18 mouse cellular contexts compared by ENCODE assay signal in genomic region chr10:117824139-117824538, GRCm38 (mm10). TPM values are rescaled to one million over a fixed set of nuclear protein-coding genes. Genes with fewer than 3 reads are reported as not detected.
A peak's percentile ranks its signal among the peaks of the same experiment; 100 is the strongest.
DNase-seq lines count a peak whose midpoint lies in the region; ATAC-seq and TF ChIP-seq lines count a peak whose summit lies in the region.
"Had no signal": no experiment of that assay in that cellular context is flagged by ENCODE, and none has a peak within 500 bp of the region (broad histone marks: within the 10 kb centered on the region; RNA-seq: fewer than 3 reads in every experiment).

No protein-coding gene starts in this region.

- no peaks in the 10 kb centered on the region for H3K27me3 ChIP-seq in kidney, adult 2 months (replicated peaks; ENCODE audit: control insufficient read depth, insufficient read depth, low read length)
- H3K27me3 ChIP-seq in liver, postnatal 0 days (ENCODE audit: insufficient read depth, low read length) = no peaks in the 10 kb centered on the region
- no peaks in the 10 kb centered on the region for H3K27me3 ChIP-seq in thymus, adult 2 months (ENCODE audit: control insufficient read depth, insufficient read depth, low read length)
- H3K27me3 ChIP-seq: forebrain, embryonic 15.5 days; heart, embryonic 15.5 days; hindbrain, embryonic 13.5 days; liver, embryonic 15.5 days; neural tube, embryonic 12.5 days had no signal

- no peak overlapping the region for H3K4me2 ChIP-seq in liver, postnatal 0 days (ENCODE audit: low read depth, low read length)
- H3K4me2 ChIP-seq: forebrain, embryonic 15.5 days; heart, embryonic 15.5 days; hindbrain, embryonic 13.5 days; liver, embryonic 15.5 days; neural tube, embryonic 12.5 days had no signal

- H3K4me1 ChIP-seq in kidney, adult 2 months (ENCODE audit: control insufficient read depth, insufficient read depth, low read length) = peaks cover 28% of the 10 kb centered on the region
- H3K4me1 ChIP-seq in liver, postnatal 0 days (ENCODE audit: insufficient read depth) = peaks cover 21% of the 10 kb centered on the region; the same call in 1 of the 2 replicates
- H3K4me1 ChIP-seq in thymus, adult 2 months (replicated peaks; ENCODE audit: control insufficient read depth, insufficient read depth, low read length) = peaks cover 5% of the 10 kb centered on the region
- H3K4me1 ChIP-seq: forebrain, embryonic 15.5 days; neural tube, embryonic 12.5 days had no signal

- no peak overlapping the region for H3K9ac ChIP-seq in liver, postnatal 0 days (replicated peaks)
- H3K9ac ChIP-seq: forebrain, embryonic 15.5 days; heart, embryonic 15.5 days; hindbrain, embryonic 13.5 days; liver, embryonic 15.5 days; neural tube, embryonic 12.5 days had no signal

- H3K9me3 ChIP-seq in liver, postnatal 0 days (ENCODE audit: low read length) = no peaks in the 10 kb centered on the region
- H3K9me3 ChIP-seq: forebrain, embryonic 15.5 days; heart, embryonic 15.5 days; hindbrain, embryonic 13.5 days; liver, embryonic 15.5 days; neural tube, embryonic 12.5 days had no signal

- no peak overlapping the region for H3K27ac ChIP-seq in kidney, adult 2 months (ENCODE audit: insufficient read depth, low read depth, low read length)
- H3K27ac ChIP-seq in liver, postnatal 0 days (ENCODE audit: low read depth) = no peak overlapping the region
- H3K27ac ChIP-seq in thymus, adult 2 months (ENCODE audit: control insufficient read depth, insufficient read depth, low read length) = no peak overlapping the region
- H3K27ac ChIP-seq: forebrain, embryonic 15.5 days; heart, embryonic 15.5 days; hindbrain, embryonic 13.5 days; kidney, postnatal 0 days; liver, embryonic 15.5 days; neural tube, embryonic 12.5 days had no signal

- no peak for TF ChIP-seq CTCF in kidney, adult 2 months (conservative IDR thresholded peaks at IDR 0.05; ENCODE audit: insufficient read depth, insufficient read length, low read depth, low read length)
- peak; percentile 21; the same call in 1 of the 2 replicates for TF ChIP-seq CTCF in liver, postnatal 0 days (IDR thresholded peaks at IDR 0.05; ENCODE audit: low read depth)
- TF ChIP-seq CTCF in thymus, adult 2 months (IDR thresholded peaks at IDR 0.05; ENCODE audit: borderline replicate concordance, control insufficient read depth, extremely low read depth, insufficient read depth, low read length, poor library complexity) = no peak

- WGBS in kidney, adult 2 months = 55% methylated on average over 4 of the region's 4 CpGs
- WGBS in liver, postnatal 0 days (ENCODE audit: insufficient replicate concordance) = 65% methylated on average over 4 of the region's 4 CpGs
- WGBS in thymus, adult 2 months = 87% methylated on average over 4 of the region's 4 CpGs

- TF ChIP-seq POLR2A in kidney, adult 2 months (IDR thresholded peaks at IDR 0.05; ENCODE audit: low read depth, low read length) = no peak
- no peak for TF ChIP-seq POLR2A in thymus, adult 2 months (IDR thresholded peaks at IDR 0.05; ENCODE audit: control insufficient read depth, extremely low read depth, insufficient read depth, low read length, poor library complexity)

- H3K4me3 ChIP-seq in kidney, adult 2 months (ENCODE audit: insufficient read depth, low read depth, low read length) = no peak overlapping the region
- no peak overlapping the region for H3K4me3 ChIP-seq in liver, postnatal 0 days (ENCODE audit: low read depth, low read length)
- no peak overlapping the region for H3K4me3 ChIP-seq in thymus, adult 2 months (ENCODE audit: control insufficient read depth, insufficient read depth, low read length)
- H3K4me3 ChIP-seq: forebrain, embryonic 15.5 days; heart, embryonic 15.5 days; hindbrain, embryonic 13.5 days; liver, embryonic 15.5 days; neural tube, embryonic 12.5 days had no signal

- DNase-seq in kidney, adult 2 months = peak; percentile 28
- DNase-seq in kidney, adult 11 months = no peak
- no peak for DNase-seq in liver, postnatal 0 days
- DNase-seq in lung, postnatal 4 days = peak; percentile 39 to 40
- DNase-seq in thymus, adult 2 months = no peak
- no peak for DNase-seq in right cerebral cortex, postnatal 25 days
- DNase-seq: cerebellum, adult 18-20 months; embryo, embryonic 11 days; gastrocnemius, postnatal 36 days; layer of hippocampus, adult 9-11 months; midbrain, embryonic 14.5 days had no signal

- ATAC-seq in common myeloid progenitor, adult 5-6 weeks (replicated peaks; ENCODE audit: low read depth, poor library complexity, severe bottlenecking) = 0 out of 2 replicates have a peak, but pooled peaks have one; percentile 8
- no peak for ATAC-seq in liver, postnatal 0 days
- ATAC-seq: forebrain, embryonic 15.5 days had no signal

- H3K36me3 ChIP-seq in kidney, adult 2 months (ENCODE audit: control insufficient read depth, insufficient read depth, low read length) = peaks cover 5% of the 10 kb centered on the region
- peaks cover 39% of the 10 kb centered on the region for H3K36me3 ChIP-seq in liver, postnatal 0 days (replicated peaks; ENCODE audit: insufficient read depth, low read length)
- H3K36me3 ChIP-seq in thymus, adult 2 months (ENCODE audit: control insufficient read depth, insufficient read depth, low read length) = peaks cover 48% of the 10 kb centered on the region

- TF ChIP-seq EP300 in liver, postnatal 0 days (IDR thresholded peaks at IDR 0.05; ENCODE audit: low read depth) = no peak

RNA-seq across cellular contexts. Expression of gene Rap1b, which starts 21.7 kb away (rescaled TPM):
- polyA plus RNA-seq in kidney, adult 2 months (2012; rRNA removed) = 23.2 and 38.2 TPM in 2 replicates
- total RNA-seq in common myeloid progenitor, adult 5-6 weeks (2017) = 152 and 155 TPM in 2 replicates
- polyA plus RNA-seq in liver, postnatal 0 days (2015; fragmentation: Nextera tagmentation; extraction: Ambion mirVana) = 103 and 105 TPM in 2 replicates
- polyA plus RNA-seq in thymus, adult 2 months (2012; rRNA removed) = 59.8 and 60.9 TPM in 2 replicates

RNA-seq across cellular contexts. Expression of gene Nup107, which starts 31.6 kb away (rescaled TPM):
- polyA plus RNA-seq in kidney, adult 2 months (2012; rRNA removed) = 3.7 and 4.6 TPM in 2 replicates
- 126 and 151 TPM in 2 replicates for total RNA-seq in common myeloid progenitor, adult 5-6 weeks (2017)
- polyA plus RNA-seq in liver, postnatal 0 days (2015; fragmentation: Nextera tagmentation; extraction: Ambion mirVana) = 12.9 and 15.0 TPM in 2 replicates
- polyA plus RNA-seq in thymus, adult 2 months (2012; rRNA removed) = 21.4 and 26.1 TPM in 2 replicates

Comparison
In these comparisons a context has a peak if more than half of its experiments do, and no peak if none do; other contexts are left out.
1. DNase-seq: peak in kidney, adult 2 months (single experiment) and lung, postnatal 4 days (2 of 2); none in kidney, adult 11 months (single experiment), liver, postnatal 0 days (single experiment), thymus, adult 2 months (single experiment) and right cerebral cortex, postnatal 25 days (single experiment).